Mouse (Mus musculus): ENCODE data around the gene Nrg4.

The Nrg4 gene

GRCm38 (mm10) chr9:55322641-55323040, 4.0 kb downstream of the Nrg4 start:
- DNase-seq (ENCODE audit: low spot score in 2 of 2): no peak

DNA sequence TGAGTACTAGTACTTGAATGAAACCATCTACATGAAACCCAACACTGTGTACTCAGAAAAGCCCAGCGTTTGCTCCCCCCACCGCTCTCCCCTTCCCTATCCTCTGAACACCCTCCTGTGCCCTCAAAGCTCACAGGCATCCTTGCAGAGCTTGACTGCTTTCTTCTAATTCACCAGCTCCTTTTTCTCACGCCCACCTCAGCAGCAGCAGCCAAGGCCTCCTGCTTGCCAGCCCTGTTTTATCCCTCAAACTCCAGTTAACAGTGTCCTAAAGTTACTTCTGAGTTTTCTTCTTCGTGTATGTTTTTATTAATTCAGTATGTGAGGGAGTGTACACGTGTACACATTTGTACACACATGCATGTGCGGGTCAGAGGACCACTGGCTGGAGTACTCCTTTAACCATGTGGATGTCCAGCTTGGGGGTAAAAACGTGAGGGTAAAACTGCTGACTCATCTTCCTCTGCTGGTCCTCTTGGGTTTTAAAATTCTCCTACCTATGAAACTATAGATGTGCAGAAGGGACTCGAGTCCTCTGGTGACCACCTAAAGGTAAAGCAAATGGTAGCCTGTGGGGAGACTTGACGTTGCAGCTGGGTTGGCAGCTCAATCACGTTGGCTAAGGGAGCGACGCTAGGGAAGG, 12.9 kb downstream of the Nrg4 start:
- no peak for DNase-seq (ENCODE audit: low spot score in 2 of 2)

GRCm38 (mm10) chr9:55311560-55311959, 15.1 kb downstream of the Nrg4 start:
- peak; percentile 36 to 69 for DNase-seq (ENCODE audit: low spot score in 2 of 2)

DNA sequence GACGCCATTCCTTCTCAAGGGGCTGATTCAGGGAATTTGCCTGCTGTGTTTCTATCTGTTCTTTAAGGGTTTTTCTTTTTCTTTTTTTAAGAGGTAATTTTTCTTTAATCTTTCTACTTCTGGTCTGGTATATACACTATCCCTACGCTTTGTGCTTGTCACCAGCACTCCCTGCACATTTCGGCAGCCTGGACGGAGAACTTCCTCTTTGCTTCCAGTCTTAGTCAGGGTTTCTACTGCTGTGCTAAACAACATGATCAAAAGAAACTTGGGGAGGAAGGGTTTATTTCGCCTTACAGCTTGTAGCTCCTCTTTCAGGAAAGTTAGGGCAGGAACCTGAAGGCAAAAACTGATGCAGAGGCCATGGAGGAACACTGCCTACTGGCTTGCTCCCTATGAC, 18.2 kb downstream of the Nrg4 start:
- no peak for DNase-seq (ENCODE audit: low spot score in 2 of 2)

DNA sequence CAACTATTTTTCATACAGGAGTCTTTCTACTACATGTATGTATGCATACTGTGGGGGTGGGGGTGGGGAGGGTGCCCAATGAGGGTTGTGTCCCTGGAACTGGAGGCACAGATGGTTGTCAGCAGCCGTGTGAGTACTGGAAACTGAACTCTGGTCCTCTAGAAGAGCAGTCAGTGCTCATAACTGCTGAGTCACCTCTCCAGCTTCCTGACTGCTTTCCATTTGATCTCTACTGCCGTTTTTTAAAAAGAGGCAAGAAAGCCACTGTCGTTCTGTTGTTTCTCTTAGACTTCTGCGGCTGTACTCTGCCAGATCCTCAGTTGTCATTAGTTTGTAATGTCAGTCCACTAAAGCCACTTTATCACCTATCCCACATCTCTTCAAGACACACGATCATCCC, 19.1 kb downstream of the Nrg4 start:
- DNase-seq (ENCODE audit: low spot score in 2 of 2): no peak

- no peak for DNase-seq (ENCODE audit: low spot score in 2 of 2)
These were observed 19.6 kb downstream of the Nrg4 start for GRCm38 (mm10) chr9:55307066-55307465.

DNA sequence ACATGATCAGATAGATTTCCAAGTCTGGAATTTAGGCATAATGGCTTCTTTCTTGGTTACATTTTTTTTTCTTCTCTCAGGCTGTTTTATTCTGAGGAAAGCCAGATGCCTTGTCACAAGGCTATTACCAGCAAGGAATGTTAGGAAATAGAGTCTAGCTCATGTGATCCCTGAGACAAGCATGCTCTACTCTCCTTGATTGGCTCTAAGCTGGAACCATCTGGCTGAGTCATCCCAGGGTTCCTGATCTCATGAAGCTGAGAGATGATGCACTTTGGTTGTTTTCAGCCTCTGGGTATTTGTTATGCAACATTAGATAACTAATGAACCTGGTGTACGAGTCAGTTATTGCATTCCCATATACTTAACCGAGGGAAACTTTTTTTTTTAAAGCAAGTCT, 30.4 kb downstream of the Nrg4 start:
- DNase-seq (ENCODE audit: low spot score in 2 of 2): no peak

GRCm38 (mm10) chr9:55291966-55292365, 34.7 kb downstream of the Nrg4 start:
- DNase-seq (ENCODE audit: low spot score in 2 of 2): no peak

GRCm38 (mm10) chr9:55289475-55290198, 37.0 kb downstream of the Nrg4 start:
- no peak for DNase-seq (ENCODE audit: low spot score in 2 of 2)

- DNase-seq (ENCODE audit: low spot score in 2 of 2): no peak
These were observed 41.4 kb downstream of the Nrg4 start for GRCm38 (mm10) chr9:55285197-55285596.

GRCm38 (mm10) chr9:55283516-55283915, 43.1 kb downstream of the Nrg4 start:
- DNase-seq (ENCODE audit: low spot score in 2 of 2): peak in 1 of 2 experiments; percentile 10

- no peak for DNase-seq (ENCODE audit: low spot score in 2 of 2)
These were observed 47.4 kb downstream of the Nrg4 start for GRCm38 (mm10) chr9:55279114-55279825.

GRCm38 (mm10) chr9:55277562-55277961, 49.1 kb downstream of the Nrg4 start:
- DNase-seq (ENCODE audit: low spot score in 2 of 2): peak in 1 of 2 experiments; percentile 34

GRCm38 (mm10) chr9:55273906-55274305, 52.7 kb downstream of the Nrg4 start:
- DNase-seq (ENCODE audit: low spot score in 2 of 2): no peak

DNA sequence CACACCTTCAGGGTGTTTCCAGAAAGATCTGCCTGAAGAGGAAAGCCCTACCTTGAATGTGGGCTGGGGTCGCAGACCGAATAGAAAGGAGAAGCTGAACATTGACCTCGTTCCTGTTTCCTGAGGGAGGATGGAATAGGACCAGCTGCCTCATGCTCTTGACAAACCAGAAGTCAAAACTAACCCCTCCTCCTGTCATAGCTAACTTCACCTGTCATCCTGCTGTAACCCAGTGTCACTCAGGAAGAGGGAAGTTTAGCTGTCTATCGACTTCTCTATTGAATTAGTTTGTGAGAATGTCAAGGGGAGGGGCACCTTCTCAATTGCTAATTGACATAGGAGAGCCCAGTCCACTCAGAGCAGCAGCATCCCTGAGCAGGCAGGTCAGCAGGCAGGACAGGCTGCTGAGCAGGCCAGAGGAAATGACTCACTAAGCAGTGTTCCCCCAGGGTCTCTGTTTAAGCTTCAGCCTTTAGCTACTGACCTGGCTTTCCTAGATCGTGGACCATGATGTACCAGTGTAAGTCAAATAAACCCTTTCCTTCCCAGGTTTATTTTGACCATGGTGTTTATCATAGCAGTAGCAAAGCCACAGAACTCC, 54.6 kb downstream of the Nrg4 start:
- DNase-seq (ENCODE audit: low spot score in 2 of 2): peak in 1 of 2 experiments; percentile 16

- no peak for DNase-seq (ENCODE audit: low spot score in 2 of 2)
These were observed 62.0 kb downstream of the Nrg4 start for GRCm38 (mm10) chr9:55264356-55265302.

DNA sequence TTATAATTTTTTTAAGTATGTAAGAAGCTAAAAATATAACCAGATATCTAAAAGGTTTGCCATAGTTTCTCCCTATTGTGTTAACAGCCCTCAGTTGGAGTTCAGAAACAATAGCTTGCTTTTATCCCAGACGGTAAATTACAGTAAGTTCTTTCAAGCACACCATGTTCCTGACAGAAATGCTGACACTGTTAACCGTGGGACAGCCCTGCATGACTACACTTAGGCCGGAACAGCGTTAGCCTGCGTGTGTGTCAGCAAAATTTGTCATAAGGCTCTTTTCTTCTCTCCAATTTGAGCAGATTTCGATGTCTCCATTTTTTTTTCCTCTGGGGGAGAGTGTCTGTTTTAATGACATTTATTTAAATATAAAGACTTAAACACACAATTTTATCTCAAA, 66.9 kb downstream of the Nrg4 start:
- peak in 1 of 2 experiments; percentile 10 for DNase-seq (ENCODE audit: low spot score in 2 of 2)

DNA sequence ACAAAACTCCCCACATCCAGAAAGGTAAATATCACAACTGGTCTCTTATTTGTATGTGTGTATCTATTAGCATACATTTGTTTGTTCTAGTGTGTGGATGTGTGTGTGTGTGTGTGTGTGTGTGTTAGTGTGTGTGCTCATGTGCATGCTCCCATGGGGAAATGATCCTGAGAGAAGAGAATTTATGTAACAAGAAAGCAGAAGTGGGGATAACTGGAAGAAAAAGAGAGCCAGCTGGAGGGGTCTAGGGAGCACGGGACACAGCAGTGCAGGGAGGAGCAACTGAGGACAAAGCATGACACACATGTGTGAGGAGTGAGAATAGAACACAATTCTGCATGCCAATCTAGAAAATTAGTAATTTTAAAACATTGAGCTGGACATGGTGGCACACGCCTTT, 69.5 kb downstream of the Nrg4 start:
- no peak for DNase-seq (ENCODE audit: low spot score in 2 of 2)

DNA sequence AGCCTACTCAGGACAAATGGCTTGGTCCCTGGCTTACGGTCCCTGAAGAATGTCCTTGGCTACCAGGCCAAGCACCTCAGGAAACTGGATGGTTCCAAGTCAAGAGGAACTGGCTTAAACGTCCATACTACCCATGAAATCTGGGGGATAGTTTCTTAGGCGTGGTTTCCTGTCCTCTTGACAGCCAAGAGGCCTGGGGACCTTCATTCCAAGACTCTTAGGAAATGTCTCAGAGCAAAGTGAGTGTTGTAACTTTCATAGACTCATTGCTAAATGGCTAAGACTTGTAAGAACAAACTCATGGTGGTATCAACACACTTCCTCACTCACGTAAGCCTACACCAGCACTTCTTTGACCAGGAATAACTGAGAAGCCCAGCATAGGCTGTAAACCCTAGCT, 71.0 kb downstream of the Nrg4 start:
- DNase-seq (ENCODE audit: low spot score in 2 of 2): peak; percentile 63 to 64

DNA sequence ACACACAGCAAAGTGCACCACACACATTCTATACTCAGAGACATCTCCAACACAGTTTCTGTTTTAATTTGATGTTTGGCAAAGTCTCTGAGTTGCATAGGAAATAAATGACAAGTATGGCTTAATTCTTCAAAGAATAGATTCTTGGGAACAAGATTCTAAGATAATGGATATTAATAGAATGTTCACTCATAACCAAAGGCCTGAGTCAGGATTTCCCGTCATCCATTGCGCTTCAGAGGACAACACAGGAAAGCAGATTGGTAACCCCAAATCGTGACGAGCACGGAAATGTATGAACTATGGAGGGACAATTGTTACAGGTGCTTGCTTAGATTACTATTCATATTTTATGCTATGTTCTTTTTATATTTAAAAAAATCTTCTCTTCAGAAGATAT, 71.6 kb downstream of the Nrg4 start:
- peak in 1 of 2 experiments; percentile 41 for DNase-seq (ENCODE audit: low spot score in 2 of 2)

DNA sequence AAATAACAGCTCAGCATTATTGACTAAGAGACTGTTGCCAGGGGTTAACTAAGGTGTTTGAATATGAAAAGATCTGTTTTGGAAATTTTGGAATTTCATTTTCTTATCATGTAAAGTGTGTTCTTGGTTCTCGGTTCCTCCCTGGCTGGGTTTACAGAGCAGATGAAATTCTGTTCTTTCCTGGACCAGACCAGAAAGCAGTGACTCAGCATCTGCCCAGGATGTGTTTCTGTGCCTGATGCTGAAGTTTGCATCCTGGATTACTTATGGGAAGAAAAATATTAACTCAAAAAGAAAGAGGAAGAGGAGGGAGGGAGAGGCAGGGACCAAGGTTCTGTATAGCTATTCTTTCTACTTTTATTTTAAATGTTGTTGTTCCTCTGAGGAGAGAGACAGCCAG, 72.8 kb downstream of the Nrg4 start:
- DNase-seq (ENCODE audit: low spot score in 2 of 2): no peak
